Mouse (Mus musculus) embryonic facial prominence, embryonic 14.5 days (tissue): ENCODE results near the gene Nostrin. TPM values are rescaled to one million over a fixed set of nuclear protein-coding genes. Genes with fewer than 3 reads are reported as not detected.
A peak's percentile ranks its signal among the peaks of the same experiment; 100 is the strongest.

Experiments used
- ATAC-seq: fragments of 200-750 bp; cut with Nextera tagmentation; 2 replicates; pipeline ENCODE4 v1.8.0; 2017; ENCODE audit warnings: low read depth, moderate number of reproducible peaks, moderate TSS enrichment
- DNase-seq: peaks from one replicate; pipeline ENCODE4 v3.0.0-alpha.2; 2015; ENCODE audit warnings: low spot score
- H3K27ac ChIP-seq: fragments of 300-500 bp; sonication (generic); replicated peaks from 2 replicates; pipeline ENCODE4 v1.5.1; 2014; ENCODE audit warnings: low read depth, mild to moderate bottlenecking, low read length, moderate library complexity
- H3K27me3 ChIP-seq: fragments of 300-500 bp; sonication (generic); replicated peaks from 2 replicates; pipeline ENCODE4 v1.6.1; 2014; ENCODE audit warnings: low read length; ENCODE audit not compliant: control insufficient read depth, insufficient read depth
- H3K36me3 ChIP-seq: fragments of 300-500 bp; sonication (generic); 2 replicates; pipeline ENCODE4 v1.6.1; 2014; ENCODE audit warnings: low read length, mixed read lengths; ENCODE audit not compliant: control insufficient read depth, insufficient read depth
- H3K4me1 ChIP-seq: fragments of 300-500 bp; sonication (generic); 2 replicates; pipeline ENCODE4 v1.6.1; 2014; ENCODE audit warnings: antibody characterized with exemption, low read length; ENCODE audit not compliant: control insufficient read depth, insufficient read depth
- H3K4me2 ChIP-seq: fragments of 300-500 bp; sonication (generic); 2 replicates; pipeline ENCODE4 v1.6.1; 2014; ENCODE audit warnings: low read depth, mild to moderate bottlenecking, low read length, moderate library complexity, mixed read lengths
- H3K4me3 ChIP-seq: fragments of 300-500 bp; sonication (generic); 2 replicates; pipeline ENCODE4 v1.5.1; 2014; ENCODE audit warnings: low read depth, mild to moderate bottlenecking, low read length
- H3K9ac ChIP-seq: fragments of 300-500 bp; sonication (generic); 2 replicates; pipeline ENCODE4 v1.6.1; 2014; ENCODE audit warnings: low read depth, mild to moderate bottlenecking, low read length, moderate library complexity, mixed read lengths
- H3K9me3 ChIP-seq: fragments of 300-500 bp; sonication (generic); 2 replicates; pipeline ENCODE4 v1.6.1; 2016; ENCODE audit warnings: low read length; ENCODE audit not compliant: control insufficient read depth
- WGBS: fragments of 180-500 bp; shearing (Covaris S2); extraction: QIAGEN DNeasy Blood & Tissue Kit; methylation state at CpG from one replicate; pipeline ENCODE4 v1.1.7; 2014; 5-methylcytosine and 5-hydroxymethylcytosine counted together
- polyA plus RNA-seq: library from polyadenylated mRNA; unstranded; fragments of >200 nt; fragmentation: Nextera tagmentation; extraction: Ambion mirVana; gene quantifications from 2 replicates; pipeline ENCODE4 v1.2.1, GENCODE M21; 2014

The Nostrin gene
- polyA plus RNA-seq, 1 experiment from 2014 or later = 1.9 TPM

DNA sequence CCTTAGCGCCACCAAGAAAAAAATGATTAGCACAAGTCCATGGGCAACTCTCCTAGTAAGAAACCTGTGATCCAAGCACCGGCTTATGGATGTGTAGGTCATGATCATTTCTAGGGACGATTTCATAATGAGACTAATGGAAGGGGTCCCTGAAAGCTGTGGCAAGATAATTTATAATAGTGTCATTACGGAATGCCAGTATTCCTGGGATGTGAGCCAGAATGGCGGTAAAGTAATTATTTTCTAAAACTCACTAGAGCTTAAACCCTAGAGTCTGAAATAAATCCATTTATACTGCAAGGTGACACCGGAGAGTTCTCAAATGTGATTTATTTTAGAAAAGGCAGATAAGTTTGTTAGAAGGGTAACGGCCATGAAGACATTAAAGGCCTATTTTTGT, 79.6 kb downstream of the Nostrin start:
- no peaks in the 10 kb centered on the region for H3K9me3 ChIP-seq
- no peaks in the 10 kb centered on the region for H3K36me3 ChIP-seq
- no peak overlapping the region for H3K4me3 ChIP-seq
- WGBS = 68% methylated on average over 7 of the region's 7 CpGs
- H3K9ac ChIP-seq = no peak overlapping the region
- H3K27ac ChIP-seq = no peak overlapping the region
- H3K4me2 ChIP-seq = no peak overlapping the region
- ATAC-seq (no peak), DNase-seq (peak; percentile 34)
- H3K27me3 ChIP-seq = no peaks in the 10 kb centered on the region
- H3K4me1 ChIP-seq = no peaks in the 10 kb centered on the region

DNA sequence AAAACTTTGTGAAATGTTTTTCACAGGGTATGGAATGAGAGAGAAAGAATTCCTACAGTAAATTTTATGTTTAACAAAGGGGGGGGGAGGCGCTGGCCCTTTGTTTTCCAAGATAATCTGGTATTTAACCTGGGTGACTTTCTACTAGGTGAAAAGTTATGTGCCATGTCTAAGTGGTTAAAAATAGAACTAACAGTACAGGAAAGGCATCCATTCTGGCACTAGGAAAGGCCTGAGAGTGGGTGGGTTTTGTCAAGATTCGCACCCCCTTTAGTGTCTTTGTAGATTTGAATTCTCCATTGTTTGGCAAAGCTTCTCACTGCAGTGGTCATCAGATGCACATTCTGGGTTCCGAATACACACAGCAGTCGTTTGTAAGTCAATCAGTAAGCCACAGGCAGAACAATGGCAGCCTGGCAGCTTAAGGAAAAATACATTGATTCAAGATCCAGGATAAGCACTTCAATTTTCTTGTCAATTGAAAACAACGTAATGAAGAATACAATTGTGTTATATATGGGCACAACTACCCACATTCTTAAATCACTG, 86.3 kb downstream of the Nostrin start:
- Histone ChIP-seq H3K4me1 (no peaks in the 10 kb centered on the region), H3K27ac (no peak overlapping the region), H3K36me3 (no peaks in the 10 kb centered on the region), H3K9me3 (no peaks in the 10 kb centered on the region), H3K4me2 (no peak overlapping the region), H3K9ac (no peak overlapping the region), H3K27me3 (no peaks in the 10 kb centered on the region), H3K4me3 (no peak overlapping the region)
- 51% methylated on average over 5 of the region's 5 CpGs for WGBS
- no peak for ATAC-seq
- no peak for DNase-seq

DNA sequence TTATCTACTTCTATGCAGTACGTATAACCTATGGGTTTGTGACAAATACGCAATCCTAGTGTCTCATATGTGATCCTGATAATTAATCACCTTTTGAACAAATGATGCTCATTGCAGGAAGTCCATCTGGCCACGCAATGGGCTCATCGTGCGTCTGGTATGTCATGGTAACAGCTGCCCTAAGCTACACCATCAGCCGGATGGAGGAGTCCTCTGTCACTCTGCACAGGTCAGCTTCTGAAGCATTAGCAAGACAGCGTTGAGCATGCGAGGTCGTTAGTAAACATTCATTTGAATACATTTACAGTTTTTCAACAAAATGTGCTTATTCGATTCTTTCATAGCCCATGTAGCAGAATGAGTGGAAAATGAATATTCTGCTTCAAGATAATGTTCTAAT, 87.2 kb downstream of the Nostrin start:
- WGBS = 84% methylated on average over 10 of the region's 10 CpGs
- no peak for DNase-seq
- no peaks in the 10 kb centered on the region for H3K36me3 ChIP-seq
- no peak overlapping the region for H3K27ac ChIP-seq
- no peaks in the 10 kb centered on the region for H3K27me3 ChIP-seq
- H3K4me2 ChIP-seq = no peak overlapping the region
- ATAC-seq = no peak
- no peaks in the 10 kb centered on the region for H3K4me1 ChIP-seq
- no peak overlapping the region for H3K4me3 ChIP-seq
- no peaks in the 10 kb centered on the region for H3K9me3 ChIP-seq
- no peak overlapping the region for H3K9ac ChIP-seq

DNA sequence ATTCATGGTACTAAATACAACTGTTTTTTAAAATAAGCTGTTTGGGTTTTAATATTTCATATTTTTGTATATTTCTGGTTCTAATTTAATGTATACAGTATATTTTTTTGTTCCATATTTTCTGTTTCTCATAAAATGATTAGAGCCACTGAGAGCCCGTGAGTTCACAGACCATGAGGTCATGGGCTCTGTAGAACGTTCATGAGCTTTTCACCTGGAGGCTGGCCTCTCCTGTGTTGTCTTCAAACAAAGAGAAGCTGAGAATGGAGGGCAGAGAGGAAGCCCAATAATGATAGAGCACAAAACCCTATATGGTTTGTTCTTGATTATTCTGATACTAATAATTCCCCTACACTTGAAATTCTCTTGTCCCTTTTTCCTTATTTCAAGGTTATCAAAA, 89.1 kb downstream of the Nostrin start:
- 47% methylated on average over 2 of the region's 2 CpGs for WGBS
- H3K4me3 ChIP-seq = no peak overlapping the region

DNA sequence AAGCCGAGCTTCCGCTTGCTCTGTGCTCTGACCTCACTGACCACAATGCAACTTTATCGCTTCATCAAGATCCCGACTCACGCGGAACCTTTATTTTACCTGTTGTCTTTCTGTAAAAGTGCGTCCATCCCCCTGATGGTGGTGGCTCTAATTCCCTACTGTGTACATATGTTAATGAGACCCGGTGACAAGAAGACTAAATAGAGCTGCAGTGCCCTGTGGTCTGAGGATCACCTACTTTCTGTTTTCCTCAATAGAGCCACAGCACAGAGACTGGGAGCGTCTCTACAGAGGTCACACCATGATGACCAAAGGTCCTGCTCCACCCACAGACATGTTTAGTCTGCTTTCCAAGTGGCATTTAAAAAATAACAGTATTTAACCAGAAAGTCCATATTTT, 91.3 kb downstream of the Nostrin start:
- no peak for ATAC-seq

More for the DNA sequence above, 89.1 kb downstream of the Nostrin start:
- Histone ChIP-seq H3K4me1 (no peaks in the 10 kb centered on the region), H3K27ac (no peak overlapping the region), H3K9ac (no peak overlapping the region), H3K9me3 (no peaks in the 10 kb centered on the region), H3K4me2 (no peak overlapping the region), H3K27me3 (no peaks in the 10 kb centered on the region), H3K36me3 (no peaks in the 10 kb centered on the region)
- DNase-seq (no peak), ATAC-seq (no peak)

DNA sequence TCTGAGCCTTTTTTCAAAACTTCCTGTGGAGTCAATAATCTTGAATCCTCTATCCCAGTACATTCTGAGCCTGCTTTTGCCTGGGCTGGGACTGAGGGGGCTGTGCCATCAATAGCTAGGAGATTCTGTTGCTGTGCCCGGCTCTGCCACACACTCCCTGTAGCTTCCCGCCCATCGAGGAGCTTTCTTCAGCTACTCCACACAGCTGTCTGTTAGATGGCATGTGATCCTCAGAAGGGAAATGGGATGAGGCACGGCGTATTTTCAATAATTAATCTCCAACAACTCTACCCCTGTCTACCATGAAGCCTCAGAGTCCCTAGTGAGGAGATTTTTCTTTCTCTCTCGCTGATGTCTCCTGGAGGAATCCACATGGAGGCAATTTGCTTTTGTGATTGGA, 93.0 kb downstream of the Nostrin start:
- Histone ChIP-seq H3K36me3 (no peaks in the 10 kb centered on the region), H3K4me1 (no peaks in the 10 kb centered on the region), H3K4me2 (no peak overlapping the region), H3K27ac (no peak overlapping the region), H3K9me3 (no peaks in the 10 kb centered on the region), H3K4me3 (no peak overlapping the region), H3K9ac (no peak overlapping the region), H3K27me3 (no peaks in the 10 kb centered on the region)
- 60% methylated on average over 6 of the region's 6 CpGs for WGBS
- DNase-seq (no peak), ATAC-seq (no peak)

More for the DNA sequence above, 91.3 kb downstream of the Nostrin start:
- no peak for DNase-seq
- Histone ChIP-seq H3K9ac (no peak overlapping the region), H3K9me3 (no peaks in the 10 kb centered on the region), H3K27ac (no peak overlapping the region), H3K36me3 (no peaks in the 10 kb centered on the region), H3K4me1 (no peaks in the 10 kb centered on the region), H3K4me3 (no peak overlapping the region), H3K27me3 (no peaks in the 10 kb centered on the region), H3K4me2 (no peak overlapping the region)
- 91% methylated on average over 9 of the region's 9 CpGs for WGBS

DNA sequence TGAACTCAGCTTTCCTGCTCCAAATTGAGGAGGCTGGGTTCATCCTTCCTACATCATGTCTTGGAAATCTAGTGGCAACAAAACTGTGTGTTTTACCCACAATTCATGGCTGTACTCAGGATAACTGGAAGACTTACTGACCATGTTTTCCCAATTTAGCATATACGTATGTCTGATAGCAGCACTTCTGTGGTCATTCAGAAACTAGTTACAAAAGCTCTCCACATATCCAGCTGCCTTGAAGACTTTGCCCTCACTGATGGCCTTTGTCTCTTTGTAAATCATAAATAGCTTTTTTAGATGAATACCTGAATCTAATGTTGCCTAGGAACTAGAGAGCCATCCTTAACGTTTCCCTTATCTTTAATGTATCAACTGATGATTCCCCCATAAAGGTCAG, 94.5 kb downstream of the Nostrin start:
- no peak overlapping the region for H3K27ac ChIP-seq
- H3K4me2 ChIP-seq = no peak overlapping the region
- H3K4me3 ChIP-seq = no peak overlapping the region
- ATAC-seq (no peak), DNase-seq (no peak)
- no peaks in the 10 kb centered on the region for H3K4me1 ChIP-seq
- no peak overlapping the region for H3K9ac ChIP-seq
- H3K9me3 ChIP-seq = no peaks in the 10 kb centered on the region
- WGBS = 84% methylated on average over 2 of the region's 2 CpGs
- H3K36me3 ChIP-seq = no peaks in the 10 kb centered on the region
- no peaks in the 10 kb centered on the region for H3K27me3 ChIP-seq

DNA sequence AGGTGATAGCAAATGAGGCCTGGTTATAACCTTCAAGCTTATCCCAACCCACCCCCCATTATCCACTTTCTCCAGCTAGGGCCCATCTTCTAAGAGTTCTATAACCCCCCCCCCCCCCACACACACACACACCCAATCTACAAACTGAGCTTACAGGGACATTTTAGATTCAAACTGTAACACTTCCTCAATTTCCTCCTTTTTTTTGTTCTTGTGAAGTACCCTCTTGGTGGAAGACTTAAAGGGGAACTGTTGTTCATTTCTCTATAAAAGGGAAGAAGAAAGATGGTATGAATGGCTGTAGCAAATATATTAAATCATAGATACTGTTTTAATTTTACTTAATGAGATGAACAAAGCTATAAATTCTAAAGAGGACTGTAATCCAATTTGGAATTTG, 96.5 kb downstream of the Nostrin start:
- ATAC-seq = no peak
- Histone ChIP-seq H3K27ac (no peak overlapping the region), H3K9ac (no peak overlapping the region), H3K4me3 (no peak overlapping the region), H3K36me3 (no peaks in the 10 kb centered on the region), H3K4me1 (no peaks in the 10 kb centered on the region), H3K9me3 (no peaks in the 10 kb centered on the region), H3K27me3 (no peaks in the 10 kb centered on the region), H3K4me2 (no peak overlapping the region)
- no peak for DNase-seq

DNA sequence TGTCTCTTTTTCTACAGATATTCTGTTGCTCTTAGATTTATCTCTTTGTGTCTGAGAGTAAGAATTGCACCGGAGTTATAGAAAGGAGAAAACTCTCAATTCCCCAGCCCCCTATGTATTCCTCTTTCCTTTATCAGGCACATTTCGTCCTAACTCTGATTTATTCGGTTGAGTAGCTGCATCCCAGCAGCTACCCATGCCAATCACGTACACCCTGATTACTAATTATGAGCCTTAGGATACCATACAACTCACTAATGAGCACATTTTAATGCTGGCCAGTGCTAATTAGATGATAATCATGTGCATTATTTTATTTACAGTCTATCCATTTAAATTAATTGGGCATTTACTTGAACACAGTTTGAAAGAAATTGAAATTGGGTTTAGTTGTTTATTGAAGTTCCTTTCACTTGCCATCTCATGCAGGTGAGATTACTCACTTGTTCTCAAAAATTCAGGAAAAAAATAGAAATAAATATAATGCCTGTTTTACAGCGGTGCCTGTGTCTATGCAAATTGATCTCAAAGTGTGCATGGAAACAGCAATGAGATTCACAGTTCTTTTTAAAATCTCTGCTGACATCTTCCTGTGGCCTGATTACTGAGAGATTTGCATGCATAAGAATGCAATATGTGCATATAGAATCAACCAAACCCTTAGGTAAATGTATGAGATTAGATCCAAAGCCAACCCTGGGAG, 99.5 kb downstream of the Nostrin start:
- DNase-seq = no peak
- WGBS = 84% methylated on average over 5 of the region's 5 CpGs
- no peak overlapping the region for H3K4me3 ChIP-seq

More for the DNA sequence above, 99.5 kb downstream of the Nostrin start:
- no peak overlapping the region for H3K27ac ChIP-seq
- H3K4me1 ChIP-seq = no peaks in the 10 kb centered on the region
- H3K9me3 ChIP-seq = no peaks in the 10 kb centered on the region
- no peak overlapping the region for H3K4me2 ChIP-seq
- H3K27me3 ChIP-seq = no peaks in the 10 kb centered on the region
- no peak for ATAC-seq
- no peak overlapping the region for H3K9ac ChIP-seq
- H3K36me3 ChIP-seq = no peaks in the 10 kb centered on the region
